In genomic region chr14:81788859-81789258, GRCm38 (mm10) we compare ENCODE assay signal across 27 mouse cellular contexts.
"Had no signal": no experiment of that assay in that cellular context is flagged by ENCODE, and none has a peak within 500 bp of the region (broad histone marks: within the 10 kb centered on the region; RNA-seq: fewer than 3 reads in every experiment).

No protein-coding gene starts in this region.

- H3K27me3 ChIP-seq: limb, embryonic 12.5 days; limb, embryonic 13.5 days; limb, embryonic 15.5 days; liver, embryonic 12.5 days; liver, embryonic 13.5 days; liver, embryonic 15.5 days; lung, embryonic 15.5 days; megakaryocyte, embryonic 14.5 days; midbrain, embryonic 12.5 days; midbrain, embryonic 13.5 days; midbrain, embryonic 15.5 days had no signal

- H3K9ac ChIP-seq: limb, embryonic 12.5 days; limb, embryonic 13.5 days; limb, embryonic 15.5 days; liver, embryonic 12.5 days; liver, embryonic 13.5 days; liver, embryonic 14.5 days; liver, embryonic 15.5 days; liver, postnatal 0 days; lung, embryonic 14.5 days; lung, embryonic 15.5 days; midbrain, embryonic 12.5 days; midbrain, embryonic 13.5 days; midbrain, embryonic 15.5 days had no signal

- DNase-seq: left cerebral cortex, postnatal 4 days; liver; liver, embryonic 13.5 days; liver, postnatal 0 days; lung, adult 18-20 months; lung, adult 2 months; lung, embryonic 14.5 days; lung, postnatal 10 days; lung, postnatal 14 days; lung, postnatal 36 days; lung, postnatal 4 days; midbrain, embryonic 14.5 days had no signal

- H3K4me3 ChIP-seq: limb, embryonic 10.5 days; limb, embryonic 12.5 days; limb, embryonic 13.5 days; limb, embryonic 15.5 days; liver, embryonic 12.5 days; liver, embryonic 13.5 days; liver, embryonic 15.5 days; lung, embryonic 15.5 days; megakaryocyte, embryonic 14.5 days; midbrain, embryonic 10.5 days; midbrain, embryonic 12.5 days; midbrain, embryonic 13.5 days; midbrain, embryonic 15.5 days; myocyte had no signal

- H3K36me3 ChIP-seq: limb, embryonic 10.5 days; limb, embryonic 12.5 days; limb, embryonic 13.5 days; limb, embryonic 15.5 days; liver, embryonic 12.5 days; liver, embryonic 13.5 days; liver, embryonic 15.5 days; lung, embryonic 15.5 days; midbrain, embryonic 10.5 days; midbrain, embryonic 12.5 days; midbrain, embryonic 13.5 days; midbrain, embryonic 15.5 days had no signal

- H3K9me3 ChIP-seq: limb, embryonic 10.5 days; limb, embryonic 12.5 days; limb, embryonic 13.5 days; limb, embryonic 15.5 days; liver, embryonic 12.5 days; liver, embryonic 13.5 days; liver, embryonic 15.5 days; lung, embryonic 15.5 days; megakaryocyte, embryonic 14.5 days; midbrain, embryonic 10.5 days; midbrain, embryonic 12.5 days; midbrain, embryonic 13.5 days; midbrain, embryonic 15.5 days had no signal

- H3K4me1 ChIP-seq: limb, embryonic 10.5 days; limb, embryonic 12.5 days; limb, embryonic 13.5 days; limb, embryonic 15.5 days; liver, embryonic 12.5 days; liver, embryonic 13.5 days; liver, embryonic 15.5 days; lung, embryonic 15.5 days; megakaryocyte, embryonic 14.5 days; midbrain, embryonic 10.5 days; midbrain, embryonic 12.5 days; midbrain, embryonic 13.5 days; midbrain, embryonic 15.5 days had no signal

- H3K27ac ChIP-seq: limb, embryonic 10.5 days; limb, embryonic 12.5 days; limb, embryonic 13.5 days; limb, embryonic 15.5 days; liver, embryonic 12.5 days; liver, embryonic 13.5 days; liver, embryonic 14.5 days; liver, embryonic 15.5 days; lung, embryonic 15.5 days; macrophage; midbrain, embryonic 10.5 days; midbrain, embryonic 12.5 days; midbrain, embryonic 13.5 days; midbrain, embryonic 15.5 days had no signal
